Mouse (Mus musculus) embryonic fibroblast, embryonic 13.5 days (primary cell): ENCODE data around the gene Spag9. TPM values are rescaled to one million over a fixed set of nuclear protein-coding genes. Genes with fewer than 3 reads are reported as not detected.

Experiments used
- H3K27ac ChIP-seq: 2 replicates; pipeline ENCODE4 v1.5.1; 2012; ENCODE audit warnings: low read length, control low read depth, inconsistent platforms; ENCODE audit not compliant: insufficient read depth
- H3K4me1 ChIP-seq: 2 replicates; pipeline ENCODE4 v1.6.1; 2011; ENCODE audit warnings: low read length; ENCODE audit not compliant: control insufficient read depth, insufficient read depth
- H3K4me3 ChIP-seq: 2 replicates; pipeline ENCODE4 v1.5.1; 2011; ENCODE audit warnings: mild to moderate bottlenecking, control low read depth, low read length; ENCODE audit not compliant: insufficient read depth
- CTCF ChIP-seq: IDR thresholded peaks from 2 replicates; pipeline ENCODE4 v1.5.1; 2011; ENCODE audit warnings: mild to moderate bottlenecking, control low read depth, low read length, moderate library complexity, borderline replicate concordance; ENCODE audit not compliant: insufficient read depth
- POLR2A ChIP-seq: IDR thresholded peaks from 2 replicates; pipeline ENCODE4 v1.6.1; 2011; ENCODE audit warnings: low read depth, mild to moderate bottlenecking, control low read depth, low read length, moderate library complexity
- polyA plus RNA-seq: library from polyadenylated mRNA; stranded (reverse); fragments of >200 nt; gene quantifications from 2 replicates; pipeline ENCODE4 v1.2.4, GENCODE M21; 2011; ENCODE audit warnings: low read depth; ENCODE audit not compliant: missing spikeins, insufficient read length

The Spag9 gene
- polyA plus RNA-seq, 1 experiment: 93.7 TPM

DNA sequence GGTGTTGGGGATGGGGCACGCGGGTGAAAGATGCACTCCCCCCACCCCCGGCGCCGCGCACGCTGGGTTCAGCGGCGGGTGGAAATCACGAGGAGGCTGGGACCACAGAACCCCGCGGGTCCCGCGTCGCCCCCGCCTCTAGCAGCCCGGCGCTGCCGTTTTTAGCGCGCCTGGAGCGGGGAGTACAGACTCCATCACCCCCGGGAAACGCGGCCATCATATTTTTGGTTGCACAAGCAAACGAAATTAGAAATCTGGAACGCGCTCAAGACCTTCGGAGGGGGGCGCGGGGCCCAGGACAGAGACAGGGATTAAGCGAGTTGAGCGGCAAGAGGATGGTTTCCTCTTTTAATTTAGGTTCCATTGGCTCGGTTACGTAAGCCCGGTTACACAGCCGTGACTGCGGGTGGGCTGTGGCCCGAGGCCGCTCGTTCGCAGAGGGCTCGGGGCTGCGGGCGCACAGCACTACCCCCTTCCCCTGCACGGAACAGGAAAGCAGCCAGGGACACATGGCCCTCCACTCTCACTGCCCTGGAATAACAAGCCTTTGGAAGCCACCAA is 153.1 kb downstream of the Spag9 start:
- H3K4me1 ChIP-seq: no peaks in the 10 kb centered on the region
- H3K4me3 ChIP-seq: peak overlapping the region; percentile 48
- TF ChIP-seq POLR2A (no peak), CTCF (no peak)
- H3K27ac ChIP-seq: no peak overlapping the region

DNA sequence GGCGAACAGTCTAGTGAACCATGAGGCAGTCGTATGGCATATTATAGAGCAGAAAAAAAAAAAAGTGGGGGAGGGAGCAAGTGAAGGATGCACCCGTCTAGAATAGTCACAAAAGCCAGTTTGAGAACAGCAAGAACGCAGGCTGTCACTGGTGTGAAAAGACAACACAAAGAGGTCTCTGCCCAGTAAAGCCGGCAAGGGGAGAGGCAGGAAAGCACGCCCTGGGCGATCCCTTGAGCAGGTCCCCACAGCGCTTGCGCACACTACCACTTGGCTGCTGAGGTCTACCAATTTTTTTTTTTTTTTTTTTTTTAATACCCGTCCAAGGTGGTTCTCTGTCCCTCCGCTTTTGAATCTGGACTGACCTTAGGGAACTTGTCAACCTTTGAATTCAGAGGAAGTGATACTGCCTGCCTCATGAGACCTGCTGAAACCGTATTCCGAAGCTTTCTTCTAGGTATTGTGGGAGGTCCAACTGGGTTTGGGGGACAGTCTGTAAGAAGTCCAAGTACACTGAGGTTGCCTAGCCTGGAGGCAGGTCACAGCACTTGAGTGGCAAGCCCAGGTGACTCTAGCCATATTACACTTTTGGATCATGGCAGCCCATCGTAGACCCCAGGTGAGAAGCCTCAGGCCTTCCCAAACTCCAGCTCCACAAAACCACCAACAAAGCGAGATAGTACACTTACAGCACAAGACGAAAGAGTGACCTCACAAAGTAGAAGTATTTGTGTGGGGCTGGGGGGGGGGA is 153.8 kb downstream of the Spag9 start:
- TF ChIP-seq POLR2A (no peak), CTCF (no peak)
- Histone ChIP-seq H3K4me1 (no peaks in the 10 kb centered on the region), H3K4me3 (peak overlapping the region; percentile 48), H3K27ac (no peak overlapping the region)

DNA sequence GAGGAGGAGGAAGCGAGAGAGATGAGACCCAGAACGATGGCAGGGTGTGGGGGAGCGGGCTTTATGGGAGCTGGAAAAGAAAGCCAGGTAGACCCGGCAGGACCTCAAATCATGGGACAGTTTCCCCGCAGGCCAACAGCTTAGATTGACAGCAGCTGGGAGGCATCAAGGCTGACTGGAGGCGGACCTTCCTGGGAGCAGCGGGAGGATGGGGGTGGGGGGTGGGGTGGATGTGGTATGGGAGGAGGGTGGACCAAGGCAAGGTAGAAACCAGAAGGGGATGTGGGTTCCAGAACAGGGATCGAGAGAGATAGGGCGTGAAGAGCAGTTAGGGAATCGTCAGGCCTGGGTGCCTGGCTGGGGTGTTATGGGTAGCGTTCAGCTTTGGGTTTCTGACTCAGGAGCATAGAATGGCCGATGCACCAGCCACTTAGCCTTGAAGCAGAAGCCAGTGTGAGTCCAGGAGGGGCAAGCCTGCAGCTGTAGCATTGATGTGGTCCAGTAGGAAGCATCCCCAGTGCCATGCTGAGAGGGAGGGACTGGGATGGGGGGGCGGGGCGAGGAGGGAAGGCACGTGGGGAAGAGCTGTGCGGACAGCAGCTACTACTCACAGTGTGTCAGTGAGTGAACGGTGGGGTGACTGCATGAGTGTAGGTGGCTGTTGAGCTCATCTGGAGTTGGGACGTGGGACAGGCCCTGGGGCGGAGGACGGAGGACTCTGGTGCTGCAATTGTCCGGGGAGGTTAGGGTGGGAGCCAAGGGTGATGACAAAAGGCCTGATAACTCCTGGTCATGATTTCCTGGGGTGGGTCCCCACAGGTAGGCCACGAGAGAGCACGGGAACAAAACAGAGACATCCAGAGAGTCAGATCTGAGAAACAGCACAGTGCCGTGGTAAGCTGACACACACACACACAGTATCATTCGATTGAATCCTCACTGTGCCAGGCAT is 154.9 kb downstream of the Spag9 start:
- H3K4me1 ChIP-seq: no peaks in the 10 kb centered on the region
- H3K27ac ChIP-seq: no peak overlapping the region

DNA sequence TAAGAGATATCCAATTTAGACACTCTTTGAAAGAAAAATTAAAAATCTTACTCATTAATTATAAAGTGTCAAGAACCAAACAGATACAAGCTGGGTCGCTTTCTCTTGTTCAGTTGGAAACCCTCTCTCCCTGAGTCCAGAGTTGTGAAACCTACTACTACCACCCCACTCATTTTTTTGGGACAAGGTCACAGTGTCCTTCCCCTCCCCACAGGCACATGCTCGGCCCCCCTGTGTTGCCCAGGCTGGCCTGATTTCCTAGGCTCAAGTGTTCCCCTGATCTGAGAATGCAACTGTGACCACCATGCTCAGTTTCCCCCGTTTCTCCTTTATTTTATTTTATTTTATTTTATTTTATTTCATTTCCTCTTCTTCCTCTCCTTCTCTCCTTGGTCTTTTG is 158.3 kb downstream of the Spag9 start:
- Histone ChIP-seq H3K4me1 (peaks cover 2% of the 10 kb centered on the region; the same call in 1 of the 2 replicates), H3K27ac (no peak overlapping the region), H3K4me3 (no peak overlapping the region)
- TF ChIP-seq CTCF (no peak), POLR2A (no peak)

More for the DNA sequence above, 154.9 kb downstream of the Spag9 start:
- no peak for TF ChIP-seq POLR2A
- no peak overlapping the region for H3K4me3 ChIP-seq

DNA sequence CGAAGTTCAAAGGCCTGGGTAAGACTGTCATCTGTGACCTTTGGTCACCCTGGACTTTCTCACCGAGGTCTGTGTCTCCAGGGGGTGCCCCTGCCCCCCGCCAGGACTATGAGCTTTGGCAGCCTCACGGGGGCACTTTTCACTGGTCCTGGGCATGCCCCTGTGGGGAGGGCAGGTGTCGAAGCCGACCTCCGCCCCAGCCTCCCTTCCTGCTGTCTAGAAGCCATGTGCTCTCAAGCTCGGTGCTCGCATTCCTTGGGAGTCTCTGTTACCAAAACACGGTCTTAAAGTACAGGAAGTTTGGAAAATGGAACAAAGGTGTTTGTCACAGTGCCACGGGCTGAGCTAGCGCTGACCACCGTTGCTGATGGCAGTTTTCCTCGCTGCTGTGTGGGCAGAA is 162.6 kb downstream of the Spag9 start:
- Histone ChIP-seq H3K27ac (no peak overlapping the region), H3K4me1 (peaks cover 2% of the 10 kb centered on the region; the same call in 1 of the 2 replicates), H3K4me3 (no peak overlapping the region)
- TF ChIP-seq POLR2A: no peak
- no peak for TF ChIP-seq CTCF

DNA sequence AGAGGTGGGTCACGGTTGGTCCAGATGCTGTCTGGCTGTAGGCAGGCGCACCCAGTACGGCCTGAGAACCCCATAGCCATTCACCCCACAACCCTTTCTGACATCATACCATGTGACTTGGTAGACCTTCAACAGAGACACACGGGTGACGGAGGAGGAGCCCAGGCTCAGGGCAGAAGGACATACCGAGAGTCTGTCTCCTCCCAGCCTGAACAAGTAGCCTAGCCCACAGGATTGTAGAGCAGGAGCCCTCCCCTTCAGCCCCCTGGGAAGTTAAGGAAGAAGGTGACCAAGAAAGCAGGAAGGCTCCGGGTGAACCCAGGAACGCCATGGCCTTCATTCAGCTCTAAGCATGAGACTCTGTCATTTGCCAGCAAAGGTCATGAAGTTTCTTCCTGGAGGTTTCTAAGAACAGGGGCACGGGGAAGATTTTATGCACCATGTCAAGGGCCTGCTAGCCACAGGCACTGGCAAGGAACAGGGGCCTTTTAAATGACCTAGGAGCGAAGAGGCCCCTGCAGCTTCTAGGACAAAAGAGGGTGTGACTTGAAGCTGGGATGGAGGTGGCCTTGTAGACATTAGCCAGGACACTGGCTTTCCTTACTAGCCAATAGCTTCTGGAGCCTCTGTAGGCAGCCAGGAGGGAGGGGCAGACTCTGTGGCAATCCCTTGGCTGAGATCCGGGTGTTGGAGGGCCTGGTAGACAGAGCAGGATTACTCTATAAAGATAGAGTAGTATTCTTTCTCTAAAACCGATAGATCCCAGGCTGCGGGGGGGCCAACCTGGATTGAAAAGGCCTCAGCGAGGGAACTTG is 163.4 kb downstream of the Spag9 start:
- no peak for TF ChIP-seq POLR2A
- no peak for TF ChIP-seq CTCF
- no peak overlapping the region for H3K4me3 ChIP-seq
- H3K4me1 ChIP-seq: peaks cover 2% of the 10 kb centered on the region; the same call in 1 of the 2 replicates
- no peak overlapping the region for H3K27ac ChIP-seq

DNA sequence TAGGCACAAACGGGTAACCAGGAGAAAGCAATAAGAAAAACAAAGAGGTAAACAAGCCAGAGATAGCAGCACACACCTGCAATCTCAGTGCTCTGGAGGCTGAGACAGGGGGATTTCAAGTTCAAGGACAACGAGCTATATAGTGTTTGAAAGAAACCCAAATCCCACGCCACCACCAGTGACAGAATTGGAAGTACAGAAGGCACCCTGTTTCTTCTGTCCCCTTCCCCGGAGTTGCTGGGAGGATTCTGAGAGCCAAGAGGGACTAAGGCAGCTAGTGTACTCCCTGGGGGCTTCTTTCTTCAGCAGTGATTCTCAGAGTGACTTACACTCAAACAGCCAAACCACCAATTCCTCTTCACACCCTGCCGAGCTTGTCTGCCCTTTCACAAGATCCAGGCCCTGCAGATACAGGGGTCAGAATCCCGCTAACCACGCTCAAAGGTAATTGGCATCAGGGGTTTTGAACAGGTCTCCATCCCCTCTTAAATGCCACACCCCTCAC is 164.1 kb downstream of the Spag9 start:
- Histone ChIP-seq H3K4me1 (peaks cover 2% of the 10 kb centered on the region; the same call in 1 of the 2 replicates), H3K4me3 (no peak overlapping the region), H3K27ac (no peak overlapping the region)
- TF ChIP-seq POLR2A (no peak), CTCF (no peak)

DNA sequence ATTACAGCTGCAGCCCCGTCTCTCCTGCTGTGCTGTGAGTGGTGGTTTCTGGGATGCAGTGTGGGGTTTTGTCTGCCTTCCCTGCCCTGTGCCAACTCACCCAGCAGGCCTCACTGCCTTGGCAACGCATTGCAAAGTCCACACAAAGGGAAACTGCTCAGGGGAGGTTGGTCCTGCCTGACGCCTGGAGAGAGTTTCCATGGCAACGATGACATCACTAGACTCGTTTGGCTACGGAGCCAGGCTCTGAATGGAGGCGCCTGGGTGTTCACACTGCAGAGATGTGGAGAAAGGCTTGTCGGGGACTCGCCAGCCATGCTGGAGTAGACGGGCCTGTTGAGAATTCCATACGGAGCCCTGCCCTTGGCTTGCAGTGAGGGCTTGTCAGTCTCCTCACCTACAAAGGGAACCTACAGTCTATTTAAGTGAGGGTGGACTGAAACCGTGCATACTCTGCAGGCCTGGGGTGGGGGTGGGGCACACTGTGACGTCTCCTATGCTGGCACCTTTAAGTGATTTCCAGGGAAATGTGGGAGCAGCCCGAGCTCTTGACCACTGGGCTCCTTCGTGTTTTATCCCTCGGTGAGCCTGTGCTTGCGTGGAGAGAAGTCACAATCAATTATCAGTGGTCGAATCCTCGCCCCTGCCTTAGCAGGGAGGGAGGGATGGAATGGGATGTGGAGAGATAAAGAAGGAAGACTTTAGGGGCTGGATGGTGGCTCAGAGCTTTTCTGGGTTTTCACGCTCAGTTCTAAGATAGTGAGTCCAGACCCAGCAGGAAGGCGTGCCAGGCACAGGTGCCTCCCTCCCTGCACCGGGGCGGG is 164.8 kb downstream of the Spag9 start:
- Histone ChIP-seq H3K4me1 (peaks cover 2% of the 10 kb centered on the region; the same call in 1 of the 2 replicates), H3K4me3 (no peak overlapping the region), H3K27ac (0 out of 2 replicates have a peak overlapping the region, but pooled peaks have one; percentile 4)
- TF ChIP-seq POLR2A (peak; percentile 22; the same call in 1 of the 2 replicates), CTCF (no peak)
